Mouse (Mus musculus) stomach, embryonic 16.5 days (tissue): Measurements from ENCODE around the gene Ostm1. TPM values are rescaled to one million over a fixed set of nuclear protein-coding genes. Genes with fewer than 3 reads are reported as not detected.

Source experiments
- ATAC-seq: fragments of 200-750 bp; cut with Nextera tagmentation; 2 replicates; pipeline ENCODE4 v1.8.0; 2017; ENCODE audit warnings: moderate number of reproducible peaks, moderate TSS enrichment; ENCODE audit not compliant: insufficient read depth, low FRiP score
- H3K27ac ChIP-seq: fragments of 300-500 bp; sonication (generic); 2 replicates; pipeline ENCODE4 v1.5.1; 2014; ENCODE audit warnings: low read length
- H3K27me3 ChIP-seq: fragments of 300-500 bp; sonication (generic); 2 replicates; pipeline ENCODE4 v1.6.1; 2014; ENCODE audit warnings: low read length, control low read depth, mixed read lengths; ENCODE audit not compliant: control insufficient read depth, insufficient read depth
- H3K36me3 ChIP-seq: fragments of 300-500 bp; sonication (generic); 2 replicates; pipeline ENCODE4 v1.6.1; 2014; ENCODE audit warnings: low read length; ENCODE audit not compliant: control insufficient read depth, insufficient read depth
- H3K4me1 ChIP-seq: fragments of 300-500 bp; sonication (generic); 2 replicates; pipeline ENCODE4 v1.6.1; 2014; ENCODE audit warnings: low read length, control low read depth, mixed read lengths; ENCODE audit not compliant: control insufficient read depth, insufficient read depth
- H3K4me2 ChIP-seq: fragments of 300-500 bp; sonication (generic); 2 replicates; pipeline ENCODE4 v1.6.1; 2014; ENCODE audit warnings: low read depth, low read length, mixed read lengths
- H3K4me3 ChIP-seq: fragments of 300-500 bp; sonication (generic); replicated peaks from 2 replicates; pipeline ENCODE4 v1.5.1; 2014; ENCODE audit warnings: mild to moderate bottlenecking, low read length
- H3K9ac ChIP-seq: fragments of 300-500 bp; sonication (generic); 2 replicates; pipeline ENCODE4 v1.6.1; 2014; ENCODE audit warnings: low read length
- H3K9me3 ChIP-seq: fragments of 300-500 bp; sonication (generic); replicated peaks from 2 replicates; pipeline ENCODE4 v1.6.1; 2016; ENCODE audit warnings: low read length, control low read depth; ENCODE audit not compliant: control insufficient read depth
- WGBS: fragments of 180-500 bp; shearing (Covaris S2); extraction: QIAGEN DNeasy Blood & Tissue Kit; methylation state at CpG from one replicate; pipeline ENCODE4 v1.1.7; 2014; 5-methylcytosine and 5-hydroxymethylcytosine counted together
- polyA plus RNA-seq: library from polyadenylated mRNA; unstranded; fragments of >200 nt; fragmentation: Nextera tagmentation; extraction: Ambion mirVana; gene quantifications from 2 replicates; pipeline ENCODE4 v1.2.1, GENCODE M21; 2015

The Ostm1 gene
- polyA plus RNA-seq, 1 experiment from 2014 or later = 13.8 TPM

DNA sequence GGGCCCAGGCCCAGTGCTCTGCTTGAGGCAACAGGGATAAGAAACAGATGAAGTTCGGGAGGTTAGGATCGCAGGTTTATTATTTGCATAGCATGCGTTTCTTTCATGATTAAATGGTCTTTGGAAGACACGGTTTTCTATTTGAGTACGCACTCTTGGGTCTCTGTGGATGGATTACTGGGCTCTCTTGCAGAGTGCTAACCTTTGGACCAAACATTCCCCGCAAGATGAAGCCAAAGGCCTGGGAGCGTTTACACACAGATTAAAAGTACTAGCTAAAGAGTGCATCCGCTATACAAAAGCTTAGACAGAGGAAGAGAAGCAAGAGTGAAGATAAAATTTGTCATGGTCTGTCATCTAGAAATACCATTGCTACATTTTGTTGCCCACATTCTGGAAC lies 98.8 kb downstream of the Ostm1 start:
- Histone ChIP-seq H3K4me1 (peaks cover 6% of the 10 kb centered on the region; the same call in 1 of the 2 replicates), H3K9me3 (no peaks in the 10 kb centered on the region), H3K4me2 (no peak overlapping the region), H3K27me3 (no peaks in the 10 kb centered on the region), H3K9ac (no peak overlapping the region), H3K36me3 (no peaks in the 10 kb centered on the region), H3K27ac (no peak overlapping the region), H3K4me3 (no peak overlapping the region)
- WGBS = 52% methylated on average over 8 of the region's 8 CpGs
- no peak for ATAC-seq

GRCm38 (mm10) chr10:42687873-42688272 lies 104.3 kb downstream of the Ostm1 start:
- H3K4me3 ChIP-seq = no peak overlapping the region
- no peak overlapping the region for H3K27ac ChIP-seq
- no peaks in the 10 kb centered on the region for H3K27me3 ChIP-seq
- no peak overlapping the region for H3K4me2 ChIP-seq
- no peak for ATAC-seq
- H3K9me3 ChIP-seq = no peaks in the 10 kb centered on the region
- H3K4me1 ChIP-seq = no peaks in the 10 kb centered on the region
- no peaks in the 10 kb centered on the region for H3K36me3 ChIP-seq
- no peak overlapping the region for H3K9ac ChIP-seq
- 73% methylated on average over 5 of the region's 5 CpGs for WGBS

GRCm38 (mm10) chr10:42689694-42690093 lies 106.1 kb downstream of the Ostm1 start:
- WGBS = 81% methylated on average over 1 of the region's 1 CpGs
- no peak overlapping the region for H3K27ac ChIP-seq
- no peak overlapping the region for H3K4me3 ChIP-seq
- H3K27me3 ChIP-seq = no peaks in the 10 kb centered on the region
- H3K4me1 ChIP-seq = no peaks in the 10 kb centered on the region
- no peaks in the 10 kb centered on the region for H3K9me3 ChIP-seq
- no peak overlapping the region for H3K4me2 ChIP-seq
- ATAC-seq = no peak
- no peaks in the 10 kb centered on the region for H3K36me3 ChIP-seq
- no peak overlapping the region for H3K9ac ChIP-seq

DNA sequence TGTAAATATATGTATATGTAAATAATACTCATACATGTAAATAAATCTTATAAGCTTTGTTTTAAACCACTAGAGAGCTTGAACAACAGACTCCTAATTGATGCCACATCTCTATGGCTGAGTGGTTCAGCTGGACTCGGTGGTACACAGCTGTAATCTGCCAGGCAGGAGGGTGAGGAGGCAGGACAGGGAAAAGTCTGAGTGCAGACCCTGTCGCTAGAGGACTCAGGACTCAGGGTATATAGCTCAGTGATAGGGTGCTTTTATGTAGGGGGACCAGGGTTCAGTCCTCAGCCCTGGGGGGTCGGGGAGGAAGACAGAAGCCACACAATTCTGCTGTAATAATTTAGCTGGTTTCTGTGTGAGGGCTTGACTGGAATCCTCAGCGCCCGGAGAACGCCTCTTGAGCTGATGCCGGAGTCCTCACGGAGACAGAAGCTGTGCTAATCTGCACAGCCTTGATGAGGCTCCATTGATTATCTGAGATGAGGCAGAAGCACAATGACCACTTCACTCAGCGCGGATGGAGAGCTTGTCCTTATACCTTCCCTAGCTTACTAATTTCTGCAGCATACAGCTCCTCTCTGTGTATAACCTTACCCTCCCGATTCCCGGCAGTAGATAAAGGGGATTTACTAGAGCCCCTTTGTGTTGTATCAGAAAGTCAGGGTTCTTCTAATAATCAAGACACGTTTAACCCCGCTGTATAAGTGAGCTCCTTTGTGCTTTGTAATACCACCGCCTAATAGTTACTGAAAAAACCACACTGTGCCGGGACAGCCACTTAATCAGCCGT lies 106.8 kb downstream of the Ostm1 start:
- no peak overlapping the region for H3K9ac ChIP-seq
- WGBS = 74% methylated on average over 17 of the region's 17 CpGs
- no peaks in the 10 kb centered on the region for H3K27me3 ChIP-seq
- no peaks in the 10 kb centered on the region for H3K9me3 ChIP-seq
- no peak for ATAC-seq
- no peaks in the 10 kb centered on the region for H3K36me3 ChIP-seq
- H3K4me1 ChIP-seq = no peaks in the 10 kb centered on the region
- H3K4me3 ChIP-seq = no peak overlapping the region
- H3K27ac ChIP-seq = no peak overlapping the region
- H3K4me2 ChIP-seq = no peak overlapping the region

DNA sequence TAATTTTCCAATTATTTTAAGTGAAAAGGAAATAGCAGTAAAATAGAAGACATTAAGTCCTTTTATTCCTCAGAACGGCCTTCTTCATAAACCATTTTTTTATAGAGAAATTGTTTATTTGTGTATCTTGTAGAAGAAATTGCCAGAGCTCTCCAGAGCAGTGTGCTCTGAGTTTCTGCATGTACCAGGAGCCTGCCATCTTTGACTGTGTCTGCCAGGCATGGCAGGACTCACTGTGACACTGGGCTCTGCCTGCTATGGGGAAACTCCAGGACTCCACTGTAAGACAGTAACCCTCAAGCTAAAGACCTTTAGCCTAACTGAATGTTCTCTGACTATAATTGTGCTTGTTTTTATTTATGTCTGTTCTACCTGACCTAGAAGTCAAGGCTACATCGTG lies 107.4 kb downstream of the Ostm1 start:
- no peak overlapping the region for H3K4me2 ChIP-seq
- no peak overlapping the region for H3K9ac ChIP-seq
- no peaks in the 10 kb centered on the region for H3K9me3 ChIP-seq
- no peaks in the 10 kb centered on the region for H3K4me1 ChIP-seq
- no peaks in the 10 kb centered on the region for H3K27me3 ChIP-seq
- no peaks in the 10 kb centered on the region for H3K36me3 ChIP-seq
- ATAC-seq = no peak
- WGBS = 78% methylated on average over 2 of the region's 2 CpGs
- H3K27ac ChIP-seq = no peak overlapping the region
- H3K4me3 ChIP-seq = no peak overlapping the region

DNA sequence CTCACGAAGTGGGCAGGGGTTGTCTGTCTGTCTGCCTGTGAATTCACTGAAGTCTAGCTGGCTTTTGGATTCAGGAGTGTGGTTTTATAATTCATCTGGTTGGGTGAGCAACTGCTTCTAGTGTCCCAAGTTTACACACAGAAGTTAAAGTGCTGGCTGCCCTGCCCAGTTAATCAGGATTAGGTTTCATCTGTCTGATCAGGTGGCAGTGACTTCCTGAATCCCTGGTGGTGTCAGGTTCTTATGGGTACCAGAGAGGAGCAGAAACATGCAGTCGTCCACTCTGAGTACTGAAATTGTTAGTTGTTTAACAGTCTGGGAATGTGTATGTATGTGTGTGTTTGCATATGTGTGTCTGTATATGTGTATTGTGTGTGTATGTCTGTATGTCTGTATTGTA lies 108.5 kb downstream of the Ostm1 start:
- WGBS = 63% methylated on average over 2 of the region's 2 CpGs
- Histone ChIP-seq H3K9me3 (no peaks in the 10 kb centered on the region), H3K27ac (no peak overlapping the region), H3K27me3 (no peaks in the 10 kb centered on the region), H3K4me2 (no peak overlapping the region), H3K36me3 (no peaks in the 10 kb centered on the region), H3K9ac (no peak overlapping the region), H3K4me1 (no peaks in the 10 kb centered on the region), H3K4me3 (no peak overlapping the region)
- ATAC-seq = no peak

DNA sequence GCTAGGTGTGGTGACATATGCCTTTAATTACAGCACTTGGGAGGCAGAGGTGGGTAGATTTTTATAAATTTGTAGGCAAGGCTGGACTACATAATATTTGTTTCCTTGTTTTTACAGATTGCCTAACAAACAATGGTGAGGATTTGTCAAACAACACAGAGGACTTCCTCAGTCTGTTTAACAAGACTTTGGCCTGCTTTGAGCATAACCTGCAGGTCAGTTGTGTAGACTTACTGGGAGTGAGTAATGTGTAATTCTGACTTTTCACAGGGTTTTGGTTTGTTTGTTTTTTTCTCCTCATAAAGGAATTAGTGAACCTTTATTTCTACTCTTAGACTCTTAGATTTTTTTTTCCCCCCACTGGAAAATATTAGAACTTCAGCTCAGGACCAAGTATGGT lies 109.2 kb downstream of the Ostm1 start:
- Histone ChIP-seq H3K36me3 (no peaks in the 10 kb centered on the region), H3K4me1 (no peaks in the 10 kb centered on the region), H3K9me3 (no peaks in the 10 kb centered on the region), H3K4me3 (no peak overlapping the region), H3K4me2 (no peak overlapping the region), H3K27me3 (no peaks in the 10 kb centered on the region), H3K27ac (no peak overlapping the region), H3K9ac (no peak overlapping the region)
- no peak for ATAC-seq

- Histone ChIP-seq H3K9me3 (no peaks in the 10 kb centered on the region), H3K4me1 (no peaks in the 10 kb centered on the region), H3K27ac (no peak overlapping the region), H3K4me3 (no peak overlapping the region), H3K9ac (no peak overlapping the region), H3K36me3 (no peaks in the 10 kb centered on the region), H3K27me3 (no peaks in the 10 kb centered on the region), H3K4me2 (no peak overlapping the region)
- no peak for ATAC-seq
- WGBS = 68% methylated on average over 2 of the region's 2 CpGs
Observed at GRCm38 (mm10) chr10:42693482-42693881, 109.9 kb downstream of the Ostm1 start.

GRCm38 (mm10) chr10:42696361-42696760 lies 112.7 kb downstream of the Ostm1 start:
- Histone ChIP-seq H3K9me3 (no peaks in the 10 kb centered on the region), H3K27me3 (no peaks in the 10 kb centered on the region), H3K4me2 (no peak overlapping the region), H3K4me3 (no peak overlapping the region), H3K4me1 (no peaks in the 10 kb centered on the region), H3K36me3 (no peaks in the 10 kb centered on the region), H3K9ac (no peak overlapping the region), H3K27ac (no peak overlapping the region)
- 93% methylated on average over 13 of the region's 13 CpGs for WGBS
- ATAC-seq = no peak
